Mouse (Mus musculus) spleen, postnatal 36 days (tissue): ENCODE data around the gene AI987944.
A peak's percentile ranks its signal among the peaks of the same experiment; 100 is the strongest.

Experiments used
- DNase-seq, 2 experiments: peaks; one replicate each; pipeline ENCODE4 v3.0.0; 2022; ENCODE audit warnings: low spot score in 2 of 2, mixed read lengths in 1 of 2

AI987944 gene

GRCm38 (mm10) chr7:41393048-41393971 is at the start of gene AI987944:
Gene AI987944, minus strand, starts transcription at chr7:41393379.
- peak; percentile 82 to 84 for DNase-seq

GRCm38 (mm10) chr7:41394130-41394529 is 951 bp upstream of the AI987944 start:
- no peak for DNase-seq
